Mouse (Mus musculus) brain, embryonic 18.5 days (tissue): Measurements from ENCODE around the gene Fndc5.

Experiments
- DNase-seq: peaks from one replicate; pipeline ENCODE4 v3.0.0-alpha.2; 2012; ENCODE audit warnings: low read depth, low spot score

Gene Fndc5

DNA sequence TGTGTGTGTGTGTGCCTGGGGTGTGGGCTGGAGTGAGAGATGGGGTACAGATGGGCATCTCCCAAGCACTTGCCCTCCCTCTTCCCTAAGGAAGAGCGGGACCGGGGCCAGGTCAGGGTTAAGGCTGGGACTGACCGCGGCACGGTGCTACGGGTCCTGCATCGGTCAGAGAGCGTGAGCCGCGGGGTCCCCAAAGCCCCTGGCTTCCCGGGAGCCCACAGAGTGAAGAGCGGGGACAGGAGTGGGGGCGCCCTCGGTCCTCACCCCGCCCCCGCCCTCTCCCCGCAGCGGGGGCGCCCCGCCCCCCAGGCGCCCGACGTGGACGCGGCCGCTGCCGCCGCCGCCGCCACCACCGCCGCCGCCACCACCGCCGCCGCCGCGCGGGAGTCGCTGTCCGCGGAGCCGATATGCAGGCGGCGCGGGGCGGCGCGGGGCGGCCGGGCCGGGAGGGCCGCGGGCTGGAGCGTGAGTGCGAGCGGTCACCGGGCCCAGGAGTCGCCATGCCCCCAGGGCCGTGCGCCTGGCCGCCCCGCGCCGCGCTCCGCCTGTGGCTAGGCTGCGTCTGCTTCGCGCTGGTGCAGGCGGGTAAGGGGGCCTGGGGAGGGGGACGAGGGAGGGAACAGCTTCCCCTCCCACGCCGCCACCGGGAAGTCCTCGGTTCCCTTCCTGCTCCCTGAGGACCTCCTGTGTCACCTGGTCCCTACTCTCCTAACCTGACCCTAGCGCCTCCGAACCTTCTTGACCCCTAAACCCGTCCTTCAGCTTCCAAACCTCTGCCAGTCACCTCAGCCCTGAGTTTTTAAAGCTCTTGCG, at the start of gene Fndc5:
Fndc5 (plus strand) TSS at position 421 of the 813 bp plus-strand sequence.
- DNase-seq: no peak

DNA sequence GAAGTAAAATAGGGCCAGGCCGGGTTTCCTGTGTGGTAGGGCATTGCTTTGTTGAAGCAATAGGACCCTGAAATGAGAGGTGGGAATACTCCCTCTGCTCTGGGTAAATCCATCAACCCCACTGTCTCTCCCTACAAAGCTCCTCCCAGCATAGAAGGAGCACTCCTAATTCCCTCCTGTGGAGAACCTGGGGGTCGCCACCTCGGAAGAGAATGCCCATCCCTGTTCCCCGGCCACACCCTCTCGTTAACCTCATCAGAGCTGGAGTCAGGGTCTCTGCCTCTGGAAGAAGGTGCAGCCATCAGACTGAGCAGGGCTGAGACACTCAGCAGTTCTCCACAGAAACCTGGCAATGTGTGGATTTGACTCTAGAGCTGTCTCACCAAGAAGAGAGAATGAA, 48.9 kb upstream of the Fndc5 start:
- DNase-seq: no peak

DNA sequence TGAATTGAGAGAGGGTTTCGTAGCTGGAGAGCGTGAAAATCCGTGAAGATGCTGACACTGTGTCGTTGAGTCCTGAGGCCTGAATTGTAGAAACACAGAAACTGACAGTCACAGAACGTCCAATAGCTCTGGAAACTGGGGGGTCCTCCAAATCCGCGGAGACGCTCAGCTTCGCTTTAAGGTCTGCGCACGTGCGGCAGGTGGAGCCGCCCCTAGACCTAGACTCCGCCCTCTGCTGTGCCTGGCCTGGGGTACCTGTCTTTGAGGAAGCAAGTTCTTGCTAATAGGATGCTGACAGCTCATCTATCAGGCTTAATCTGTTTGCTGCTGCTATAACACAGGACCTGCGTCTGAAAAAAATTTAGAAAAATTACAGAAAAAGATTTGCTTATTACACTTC, 41.5 kb upstream of the Fndc5 start:
- DNase-seq: no peak

DNA sequence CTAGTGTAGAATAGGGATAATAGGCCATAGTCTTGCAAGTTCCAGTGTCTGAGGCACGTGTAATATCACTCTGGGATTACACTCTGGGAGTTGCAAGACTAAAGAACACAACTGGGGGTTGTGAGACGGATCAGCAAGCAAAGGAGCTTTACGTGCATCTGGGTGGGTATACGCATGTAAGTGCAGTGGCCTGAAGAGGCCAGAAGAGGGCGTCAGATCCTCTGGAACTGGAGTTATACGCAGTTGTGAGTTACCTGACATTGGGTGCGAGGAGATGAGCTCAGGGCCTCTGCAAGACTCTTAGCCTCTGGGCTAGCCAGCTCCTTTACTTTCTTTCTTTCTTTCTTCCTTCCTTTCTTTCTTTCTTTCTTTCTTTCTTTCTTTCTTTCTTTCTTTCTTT, 39.8 kb upstream of the Fndc5 start:
- DNase-seq: no peak

DNA sequence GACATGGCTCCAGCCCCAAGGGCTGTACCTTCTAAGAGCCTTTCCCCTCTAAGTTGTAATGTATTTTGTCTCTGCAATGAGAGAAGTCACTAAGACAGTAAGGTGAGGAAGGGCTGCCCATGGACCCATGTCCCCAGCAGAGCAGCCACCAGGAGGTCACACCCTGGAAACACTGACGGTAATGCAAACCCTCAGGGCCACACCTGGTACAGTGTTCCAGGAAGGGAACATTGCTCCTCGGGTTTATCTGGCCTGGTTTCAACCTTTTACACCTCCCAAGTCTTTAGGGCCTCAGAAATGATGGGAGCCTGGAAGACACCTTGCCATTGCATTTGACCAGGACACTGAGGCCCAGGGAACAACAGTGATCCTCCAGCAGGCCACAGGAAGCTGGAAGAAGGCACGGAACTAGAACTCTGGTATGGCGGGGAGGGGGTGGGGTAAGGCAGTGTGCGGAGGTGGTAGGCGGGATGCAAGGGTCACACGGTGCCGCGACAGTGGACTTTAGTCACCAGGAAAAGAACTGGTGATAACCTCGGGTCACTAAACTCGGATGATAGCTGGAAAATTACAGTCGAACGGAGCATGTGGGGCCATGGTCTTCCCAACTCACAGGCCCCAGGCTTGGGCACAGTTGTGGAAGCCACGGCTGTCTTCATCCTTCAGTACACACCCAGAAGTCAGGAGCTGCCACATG, 34.5 kb upstream of the Fndc5 start:
- no peak for DNase-seq

DNA sequence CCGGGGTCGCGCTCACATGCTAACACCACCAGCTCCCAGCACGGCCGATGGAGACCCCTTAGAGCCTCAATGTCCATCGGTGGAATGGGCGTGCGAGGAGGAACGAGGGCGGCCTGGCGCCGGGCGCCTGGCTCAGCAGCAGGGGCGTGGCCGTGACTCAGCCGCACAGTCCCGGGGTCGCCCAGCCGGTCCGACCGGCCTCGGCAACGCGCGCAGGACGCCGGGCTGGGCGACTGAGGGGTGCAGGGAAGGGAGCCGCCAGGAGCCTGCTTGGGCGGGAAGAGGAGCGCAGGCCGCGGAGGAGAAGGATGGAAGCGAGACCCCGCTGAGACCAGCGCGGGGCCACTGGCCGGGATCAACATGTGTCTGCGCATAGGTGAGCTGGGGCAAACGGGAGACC, 31.4 kb upstream of the Fndc5 start, which contains the start of gene Tmem54:
Tmem54 (plus strand) TSS at position 193 of the 400 bp plus-strand sequence.
- no peak for DNase-seq

DNA sequence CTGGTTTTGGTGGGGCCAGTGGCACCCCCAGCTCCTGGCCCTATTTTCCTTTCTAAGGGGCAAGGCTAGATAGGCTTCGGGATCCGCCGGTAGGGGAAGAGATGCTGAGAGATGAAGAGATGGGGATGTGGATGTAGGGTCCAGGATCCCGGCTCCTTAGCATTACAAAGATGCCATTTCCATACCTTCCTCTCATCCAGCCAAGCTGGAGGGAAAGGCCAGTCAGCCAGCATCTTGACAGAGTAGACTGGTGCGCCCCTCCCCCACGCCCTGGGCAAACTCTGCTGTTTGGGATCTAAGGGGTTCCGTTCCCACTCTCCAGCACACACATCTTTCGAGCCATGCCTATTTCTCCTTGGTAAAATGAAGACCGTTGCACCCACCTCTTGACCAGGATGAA, 30.7 kb upstream of the Fndc5 start:
- DNase-seq: no peak

DNA sequence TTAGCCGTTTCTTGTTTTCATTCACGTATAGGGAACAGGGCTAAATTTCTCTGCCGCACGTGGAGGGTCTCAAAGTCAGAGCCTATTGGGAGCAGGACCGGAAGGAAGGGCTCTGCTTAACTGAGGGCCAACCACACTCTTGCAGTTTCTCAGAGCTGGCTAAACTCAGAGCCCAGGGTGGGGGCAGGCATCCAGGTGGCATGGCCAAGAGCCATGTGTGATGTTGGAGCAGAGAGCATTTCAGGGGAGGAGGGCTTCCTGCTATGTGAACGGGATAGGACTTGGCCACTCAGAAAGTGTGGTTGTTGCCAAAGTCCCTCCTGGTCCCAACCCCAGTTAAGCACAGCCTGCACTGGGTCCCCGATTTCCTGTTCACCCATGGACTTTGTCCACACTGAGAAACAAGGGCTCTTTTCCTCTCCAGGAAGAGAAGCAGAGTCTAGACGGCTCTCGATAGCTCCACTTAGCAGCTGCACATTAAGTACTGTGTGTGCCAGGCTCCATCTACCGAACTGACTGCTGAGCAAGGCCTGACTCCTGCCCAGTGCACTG, 29.4 kb upstream of the Fndc5 start:
- DNase-seq: no peak

DNA sequence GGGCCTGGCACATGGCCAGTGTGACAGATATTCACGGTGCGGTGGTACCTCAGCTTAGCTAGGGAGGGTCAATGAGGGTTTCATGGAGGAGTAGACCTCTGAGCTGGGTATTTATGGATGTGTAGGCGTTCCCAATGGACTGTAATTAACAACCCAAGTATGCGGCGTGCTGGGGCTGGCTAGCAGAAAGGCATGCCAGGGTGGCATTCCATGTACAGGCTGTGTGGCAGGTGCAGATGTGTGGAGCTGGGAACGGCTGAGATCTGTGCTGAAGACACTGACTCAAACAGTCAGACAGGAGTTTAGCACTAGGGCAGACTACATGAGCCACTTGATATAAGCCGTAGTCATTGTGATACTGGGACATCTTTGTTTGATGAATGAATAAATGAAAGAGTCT, 28.2 kb upstream of the Fndc5 start:
- no peak for DNase-seq

DNA sequence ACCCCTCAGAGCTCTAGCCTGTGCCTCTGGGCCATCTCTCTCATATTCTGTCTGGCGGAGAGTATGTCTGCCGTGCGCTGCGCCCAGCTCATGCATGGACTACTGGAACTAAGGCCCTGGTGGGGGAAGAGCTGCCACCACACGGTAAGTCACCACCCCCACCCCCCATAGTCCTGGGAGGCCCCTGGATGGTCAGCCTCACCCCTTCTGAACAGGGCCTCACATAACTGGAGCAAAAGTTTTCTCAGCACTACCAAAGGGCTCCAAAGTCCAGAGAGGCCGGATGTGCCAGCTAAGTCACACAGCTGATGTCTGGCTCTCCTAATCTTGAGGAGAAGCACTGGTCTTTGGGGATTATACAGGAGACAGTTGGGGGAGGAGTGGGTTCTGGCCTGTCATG, 26.0 kb upstream of the Fndc5 start:
- no peak for DNase-seq

DNA sequence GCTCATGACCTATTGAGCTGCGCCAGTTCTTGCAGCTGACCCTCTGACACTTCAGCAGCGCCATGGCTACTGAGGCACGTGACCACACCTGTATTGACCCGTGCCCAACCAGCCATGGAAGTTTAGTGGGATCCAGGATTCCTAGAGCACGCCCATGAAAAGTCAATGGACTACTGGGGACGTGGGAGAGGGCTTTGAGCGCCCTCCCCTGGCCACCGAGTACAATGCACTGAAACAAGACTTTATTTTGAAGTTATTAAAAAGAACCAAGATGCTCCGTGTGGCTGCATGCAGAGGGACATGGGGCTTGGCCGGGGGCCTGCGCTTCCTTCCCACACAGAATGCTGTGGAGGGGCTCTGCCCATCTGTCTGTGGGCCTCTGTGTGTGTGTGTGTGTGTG, 25.4 kb upstream of the Fndc5 start:
- no peak for DNase-seq

DNA sequence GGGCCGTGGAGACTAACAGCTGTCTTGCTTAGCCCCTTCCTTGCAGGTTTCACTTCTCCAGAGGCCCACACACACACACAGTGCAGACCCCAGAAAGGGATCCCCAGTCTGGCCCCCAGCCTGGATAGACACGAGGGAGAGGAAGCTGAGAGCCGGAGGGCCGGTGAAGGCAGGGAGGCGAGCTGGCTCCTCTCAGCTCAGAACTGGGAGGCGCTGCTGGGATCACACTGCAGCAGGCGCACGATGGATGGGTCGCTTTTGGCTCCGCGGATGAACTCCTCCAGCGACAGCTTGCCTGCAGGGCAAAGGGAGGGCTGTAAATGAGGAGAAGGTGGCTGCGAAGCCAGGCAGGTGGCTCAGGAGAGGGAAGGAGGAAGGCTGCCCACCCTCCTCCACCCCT, 24.6 kb upstream of the Fndc5 start:
- no peak for DNase-seq

DNA sequence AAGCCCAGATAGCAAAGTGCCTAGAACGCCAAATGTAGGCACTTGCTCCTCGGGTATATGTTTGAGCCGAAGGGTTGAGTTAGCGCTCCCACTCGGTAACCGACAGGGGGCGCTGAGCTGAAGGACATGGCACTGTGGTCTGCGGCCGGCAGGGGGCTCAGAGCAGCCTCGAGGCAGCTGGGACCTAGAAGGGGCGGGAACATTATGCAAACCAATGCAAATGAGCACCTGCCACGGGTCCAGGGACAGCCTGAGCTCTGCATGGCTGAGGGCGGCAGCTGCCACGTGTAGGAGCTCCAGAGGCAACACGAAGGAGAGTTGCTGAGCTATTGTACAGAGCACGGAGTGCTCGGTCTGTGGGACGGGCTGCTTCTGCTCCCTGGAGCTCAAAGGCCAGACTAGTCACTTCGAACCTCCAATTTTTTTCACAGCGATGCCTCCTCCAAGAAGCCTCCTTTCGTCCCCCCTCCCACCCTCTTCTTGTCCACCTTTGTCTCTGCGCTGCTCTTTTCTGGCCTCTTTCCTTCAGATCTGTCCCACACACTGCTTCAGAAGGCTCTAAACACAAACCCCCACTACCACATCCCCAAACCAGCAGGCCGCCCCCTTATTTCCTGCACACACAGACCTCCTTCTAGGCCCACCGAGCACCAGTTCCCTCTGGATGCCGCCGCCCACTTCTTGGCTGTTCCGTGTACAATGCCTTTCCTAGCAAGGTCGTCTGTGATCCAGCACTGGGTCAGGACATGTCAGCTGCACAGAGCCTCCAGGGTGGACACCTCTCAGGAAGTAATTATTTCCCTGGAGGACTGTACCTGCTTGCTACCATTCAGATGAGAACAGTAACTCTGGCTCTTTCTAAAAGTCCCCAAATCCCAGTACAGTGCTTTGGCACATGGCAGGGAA, 23.5 kb upstream of the Fndc5 start:
- DNase-seq: no peak

DNA sequence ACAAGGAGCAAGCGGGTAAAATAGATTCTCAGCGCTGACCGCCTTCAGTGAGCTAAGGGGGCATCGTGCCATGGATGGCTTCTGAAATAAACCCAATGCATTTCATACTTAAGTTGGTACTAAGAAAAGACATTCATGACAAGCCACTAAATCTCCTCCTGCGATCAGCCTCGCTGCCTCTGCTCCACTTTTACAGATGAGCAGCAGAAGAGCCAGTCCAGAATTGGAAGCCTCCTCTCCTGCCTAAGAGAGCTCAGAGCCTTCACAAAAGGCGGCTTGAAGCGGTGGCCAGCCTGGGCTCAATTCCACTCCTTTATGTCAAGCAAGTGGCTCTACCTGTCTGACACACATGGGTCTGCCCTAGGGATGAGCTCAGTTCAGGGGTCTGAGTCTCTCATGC, 20.1 kb upstream of the Fndc5 start:
- DNase-seq: no peak

DNA sequence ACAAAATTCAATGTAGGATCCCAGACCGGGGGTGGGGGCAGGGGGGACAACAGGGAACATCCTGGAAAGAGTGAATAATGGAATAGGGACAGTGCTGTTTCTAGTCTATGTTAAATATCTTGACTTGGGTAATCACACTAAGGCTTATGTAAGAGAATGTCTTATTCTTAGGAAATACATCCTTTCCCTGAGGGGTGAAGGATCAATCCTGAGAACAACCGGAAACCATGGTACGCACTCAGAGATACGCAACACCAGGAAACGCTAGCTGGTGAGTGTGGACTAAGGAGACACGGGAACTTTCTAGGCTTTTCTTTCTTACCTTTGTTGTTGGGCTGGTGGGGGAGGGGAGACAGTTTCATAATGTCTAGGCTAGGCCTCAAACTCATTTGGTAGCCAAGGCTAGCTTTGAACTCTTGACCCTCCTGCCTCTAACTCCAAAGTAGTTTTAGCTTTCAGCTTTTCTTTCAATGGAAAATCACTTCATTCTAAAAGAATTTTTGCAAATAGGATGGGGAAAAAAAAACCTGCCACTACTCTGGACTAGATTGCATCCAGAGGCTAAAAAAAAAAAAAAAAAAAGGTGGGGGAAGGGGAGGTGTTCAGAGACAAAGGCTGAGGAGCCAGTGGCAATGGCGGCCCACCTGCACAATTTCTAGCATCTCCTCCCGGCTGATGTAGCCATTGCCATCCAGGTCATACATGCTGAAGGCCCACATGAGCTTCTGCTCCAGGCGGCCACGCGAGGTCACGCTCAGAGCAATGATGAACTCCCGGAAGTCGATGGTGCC, 18.9 kb upstream of the Fndc5 start:
- no peak for DNase-seq

DNA sequence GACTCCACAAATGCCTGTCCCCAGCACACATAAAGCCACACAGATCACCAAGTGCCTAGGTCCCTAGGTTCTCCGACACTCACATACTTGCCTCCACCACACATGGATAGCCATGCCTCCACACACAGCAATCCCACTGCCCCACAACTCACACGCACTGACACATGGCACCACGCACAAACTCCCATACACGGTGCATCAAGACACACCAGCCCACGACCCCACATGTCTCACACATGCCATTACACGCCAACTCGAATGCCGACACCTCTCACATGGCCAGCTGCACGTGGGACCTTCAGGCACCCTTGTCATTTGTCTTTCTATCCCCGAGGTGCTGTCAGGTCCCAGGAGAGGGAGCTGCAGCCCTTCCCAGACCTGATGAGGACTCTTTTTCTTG, 17.1 kb upstream of the Fndc5 start:
- DNase-seq: no peak

DNA sequence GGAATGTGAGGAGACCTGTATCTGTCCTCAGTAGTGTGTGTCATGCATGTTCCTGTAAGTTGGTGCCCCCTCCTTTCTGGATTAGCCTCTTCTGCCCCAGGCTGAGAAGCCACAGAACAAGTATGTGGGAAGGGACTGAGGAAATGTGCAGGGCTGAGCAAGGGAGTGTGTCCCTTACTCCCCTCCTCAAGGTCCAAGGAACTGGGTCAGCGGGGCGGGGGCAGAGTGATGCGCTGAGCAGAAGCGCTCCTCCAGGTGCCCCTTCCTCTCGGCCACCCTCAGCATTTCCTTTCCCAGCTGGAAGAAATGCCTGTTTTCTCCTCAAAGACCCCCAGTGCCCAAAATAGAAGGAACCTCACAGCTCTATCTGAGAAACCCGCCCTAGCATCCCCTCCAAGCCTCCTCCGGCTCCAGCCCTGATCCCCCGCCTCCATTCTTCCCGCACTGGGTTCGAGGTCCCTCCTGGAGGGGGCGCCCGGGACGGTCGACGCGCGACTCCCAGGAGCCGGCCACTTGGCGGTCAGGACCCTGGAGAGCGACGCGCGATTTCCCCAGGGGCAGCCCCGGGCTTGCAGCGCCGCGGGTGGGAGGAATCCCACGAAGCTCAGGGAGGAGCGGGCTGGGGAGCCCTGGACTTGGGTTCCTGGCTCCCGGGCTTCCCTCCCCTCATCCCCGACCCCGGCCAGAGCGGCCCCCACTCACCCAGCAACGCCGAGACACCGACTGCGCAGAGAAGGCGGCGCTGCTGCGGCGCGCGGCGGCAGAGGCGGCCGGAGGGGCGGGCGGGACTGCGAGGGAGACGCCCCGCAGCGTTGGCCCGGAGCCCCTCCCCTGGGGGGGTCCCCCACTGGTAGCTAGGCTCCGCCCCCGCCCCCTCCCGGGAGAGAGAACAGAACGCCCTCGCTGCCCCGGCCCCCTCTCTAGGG, 16.0 kb upstream of the Fndc5 start:
- DNase-seq: no peak

DNA sequence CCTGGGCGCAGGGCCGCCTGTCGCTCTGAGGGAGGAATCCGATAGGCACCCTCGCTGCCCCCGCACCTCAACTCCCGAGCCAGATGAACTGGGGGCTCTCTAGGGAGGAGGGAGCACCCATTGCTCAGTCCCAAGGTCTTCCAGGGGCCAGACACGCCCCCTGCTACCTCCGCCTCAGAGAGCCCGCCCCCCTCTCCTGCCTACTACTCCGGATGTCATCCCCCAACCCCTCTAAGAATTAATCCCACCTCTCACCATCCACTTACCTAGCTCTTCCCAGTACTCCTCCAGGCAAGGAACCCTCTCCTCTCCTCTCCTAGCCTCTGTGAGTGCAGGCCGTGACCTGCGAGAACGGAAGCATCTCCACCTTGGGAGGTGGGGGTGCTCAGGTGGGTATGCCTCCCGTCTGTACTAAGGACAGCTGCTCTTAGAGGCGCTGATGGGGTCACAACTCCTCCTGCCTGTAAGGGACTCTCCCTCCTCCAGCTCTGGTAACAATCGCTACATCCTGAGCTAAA, 15.2 kb upstream of the Fndc5 start, which contains the start of gene Hpca:
Hpca (minus strand) TSS at position 468 of the 518 bp plus-strand sequence.
- DNase-seq: no peak

DNA sequence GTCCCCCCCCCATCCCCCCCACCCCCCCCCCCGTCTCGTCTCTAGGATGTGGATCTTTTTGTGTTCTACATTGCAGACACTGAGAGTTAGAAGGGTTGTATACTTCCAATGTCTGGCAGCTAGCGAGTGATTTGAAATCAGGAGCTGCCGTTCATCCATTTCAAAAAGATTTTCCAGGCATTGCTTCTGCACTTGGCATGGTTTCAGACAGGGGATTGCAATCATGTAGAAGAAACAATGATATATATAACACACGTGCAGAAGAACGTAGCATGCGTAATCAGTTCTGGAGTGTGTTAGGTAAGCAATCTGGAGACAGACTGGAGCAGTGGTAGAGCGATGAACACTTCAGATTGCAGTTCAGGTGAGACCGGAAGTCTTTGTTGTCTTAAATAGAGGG, 14.7 kb upstream of the Fndc5 start:
- no peak for DNase-seq

DNA sequence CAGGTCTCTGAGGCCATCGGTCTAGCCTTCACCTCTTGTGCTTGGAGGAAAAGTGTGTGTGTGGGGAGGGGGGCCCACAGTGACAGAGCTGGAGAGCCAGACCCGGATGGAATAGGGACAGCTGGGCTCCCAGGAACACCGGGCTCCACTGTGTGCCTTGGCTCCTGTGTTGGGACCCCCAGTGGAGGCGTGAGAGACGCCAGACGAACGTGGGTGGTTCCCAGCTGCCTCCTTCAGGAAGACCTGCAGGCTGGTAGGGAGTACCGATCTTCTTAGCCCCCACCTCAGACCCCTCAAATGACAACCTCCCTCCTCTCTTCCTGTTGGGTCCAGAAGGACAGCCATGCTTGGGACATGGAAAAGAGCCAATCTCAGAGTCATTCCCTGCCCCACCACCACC, 14.1 kb upstream of the Fndc5 start:
- DNase-seq: no peak
